Mouse (Mus musculus) ES-E14 (cell line): Measurements from ENCODE around the gene Lrfn2.

Experiments used
- CHD2 ChIP-seq: IDR thresholded peaks from 2 replicates; pipeline ENCODE4 v1.6.1; 2014; ENCODE audit warnings: mild to moderate bottlenecking, low read depth, low read length, inconsistent platforms
- MAFK ChIP-seq: IDR thresholded peaks from 2 replicates; pipeline ENCODE4 v1.6.1; 2014; ENCODE audit warnings: mild to moderate bottlenecking, low read depth, low read length, inconsistent platforms; ENCODE audit not compliant: insufficient read depth

DNA sequence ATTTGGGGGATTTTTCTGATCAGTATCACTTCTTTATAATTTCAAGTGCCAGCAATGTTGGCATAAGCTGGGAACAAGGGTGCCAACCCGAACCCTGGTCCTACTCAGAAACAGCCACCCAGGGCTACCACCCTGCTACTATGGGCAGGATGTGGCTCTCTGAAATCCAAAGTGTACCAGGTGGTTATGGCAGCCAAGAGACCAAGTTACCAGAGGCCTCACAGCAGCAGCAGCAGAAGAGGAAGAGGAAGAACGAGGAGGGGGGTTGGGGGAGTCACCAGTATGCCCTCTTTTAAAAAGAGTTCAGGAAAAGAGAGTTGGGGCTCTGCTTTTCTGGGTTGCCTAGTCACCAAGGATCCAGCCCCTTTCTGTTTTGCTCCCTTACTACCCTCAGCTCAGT is 147.5 kb downstream of the Lrfn2 start:
- no peak for TF ChIP-seq MAFK
- TF ChIP-seq CHD2: no peak
